Mouse (Mus musculus) midbrain, postnatal 0 days (tissue): ENCODE data around the gene Frmd4b. TPM values are rescaled to one million over a fixed set of nuclear protein-coding genes. Genes with fewer than 3 reads are reported as not detected.

Experiments used
- ATAC-seq: fragments of 200-750 bp; cut with Nextera tagmentation; 2 replicates; pipeline ENCODE4 v1.8.0; 2017; ENCODE audit warnings: moderate number of reproducible peaks, mild to moderate bottlenecking, moderate TSS enrichment, moderate library complexity; ENCODE audit not compliant: low FRiP score
- DNase-seq: peaks from one replicate; pipeline ENCODE4 v3.0.0-alpha.2; 2015; ENCODE audit warnings: low spot score
- H3K27ac ChIP-seq: fragments of 300-500 bp; sonication (generic); 2 replicates; pipeline ENCODE4 v1.5.1; 2014; ENCODE audit warnings: low read depth, mild to moderate bottlenecking, low read length, mixed read lengths
- H3K27me3 ChIP-seq: fragments of 300-500 bp; sonication (generic); 2 replicates; pipeline ENCODE4 v1.6.1; 2014; ENCODE audit warnings: low read length, control low read depth, mixed read lengths; ENCODE audit not compliant: insufficient read depth
- H3K36me3 ChIP-seq: fragments of 300-500 bp; sonication (generic); 2 replicates; pipeline ENCODE4 v1.6.1; 2014; ENCODE audit warnings: low read length, control low read depth, mixed read lengths; ENCODE audit not compliant: insufficient read depth
- H3K4me1 ChIP-seq: fragments of 300-500 bp; sonication (generic); 2 replicates; pipeline ENCODE4 v1.6.1; 2014; ENCODE audit warnings: mild to moderate bottlenecking, control low read depth, antibody characterized with exemption, low read length, mixed read lengths; ENCODE audit not compliant: insufficient read depth
- H3K4me2 ChIP-seq: fragments of 300-500 bp; sonication (generic); 2 replicates; pipeline ENCODE4 v1.6.1; 2014; ENCODE audit warnings: low read depth, mild to moderate bottlenecking, low read length, mixed read lengths; ENCODE audit not compliant: poor library complexity, severe bottlenecking
- H3K4me3 ChIP-seq: fragments of 300-500 bp; sonication (generic); 2 replicates; pipeline ENCODE4 v1.5.1; 2014; ENCODE audit warnings: low read depth, mild to moderate bottlenecking, low read length, moderate library complexity
- H3K9ac ChIP-seq: fragments of 300-500 bp; sonication (generic); replicated peaks from 2 replicates; pipeline ENCODE4 v1.6.1; 2014; ENCODE audit warnings: mild to moderate bottlenecking, low read length, moderate library complexity, mixed read lengths; ENCODE audit not compliant: poor library complexity, severe bottlenecking
- H3K9me3 ChIP-seq: fragments of 300-500 bp; sonication (generic); 2 replicates; pipeline ENCODE4 v1.6.1; 2016; ENCODE audit warnings: low read length, control low read depth
- CTCF ChIP-seq: IDR thresholded peaks from 2 replicates; pipeline ENCODE4 v1.5.1; 2016; ENCODE audit warnings: antibody characterized with exemption, mild to moderate bottlenecking
- WGBS: fragments of 180-500 bp; shearing (Covaris S2); extraction: QIAGEN DNeasy Blood & Tissue Kit; methylation state at CpG from one replicate; pipeline ENCODE4 v1.1.7; 2014; 5-methylcytosine and 5-hydroxymethylcytosine counted together
- polyA plus RNA-seq: library from polyadenylated mRNA; unstranded; fragments of >200 nt; fragmentation: Nextera tagmentation; extraction: Ambion mirVana; gene quantifications from 2 replicates; pipeline ENCODE4 v1.2.1, GENCODE M21; 2015
- total RNA-seq: library from RNA; depleted of rRNA; stranded (reverse); fragments of >200 nt; gene quantifications from 2 replicates; pipeline ENCODE4 v1.2.3, GENCODE M21; 2014; rRNA removed

Frmd4b gene
- total and polyA plus RNA-seq, 2 experiments from 2014 or later: 7.9 to 20.7 TPM

GRCm38 (mm10) chr6:97252086-97252485 is 365.3 kb downstream of the Frmd4b start:
- no peak for TF ChIP-seq CTCF
- no peak for ATAC-seq

GRCm38 (mm10) chr6:97250966-97251365 is 366.4 kb downstream of the Frmd4b start:
- DNase-seq (peak; percentile 59), ATAC-seq (no peak)
- 53% methylated on average over 6 of the region's 6 CpGs for WGBS

More at GRCm38 (mm10) chr6:97252086-97252485, 365.3 kb downstream of the Frmd4b start:
- H3K27ac ChIP-seq: no peak overlapping the region
- H3K4me1 ChIP-seq: no peaks in the 10 kb centered on the region
- H3K9ac ChIP-seq: no peak overlapping the region
- no peak overlapping the region for H3K4me3 ChIP-seq
- WGBS: 83% methylated on average over 5 of the region's 5 CpGs
- no peaks in the 10 kb centered on the region for H3K36me3 ChIP-seq
- DNase-seq: no peak
- no peak overlapping the region for H3K4me2 ChIP-seq
- H3K27me3 ChIP-seq: no peaks in the 10 kb centered on the region
- H3K9me3 ChIP-seq: no peaks in the 10 kb centered on the region

GRCm38 (mm10) chr6:97245200-97245599 is 372.1 kb downstream of the Frmd4b start:
- TF ChIP-seq CTCF: no peak
- ATAC-seq: no peak
- no peaks in the 10 kb centered on the region for H3K9me3 ChIP-seq
- H3K4me2 ChIP-seq: no peak overlapping the region
- DNase-seq: no peak
- no peaks in the 10 kb centered on the region for H3K36me3 ChIP-seq
- H3K27me3 ChIP-seq: no peaks in the 10 kb centered on the region
- H3K9ac ChIP-seq: no peak overlapping the region
- no peak overlapping the region for H3K4me3 ChIP-seq
- no peaks in the 10 kb centered on the region for H3K4me1 ChIP-seq
- no peak overlapping the region for H3K27ac ChIP-seq

More at GRCm38 (mm10) chr6:97250966-97251365, 366.4 kb downstream of the Frmd4b start:
- no peak overlapping the region for H3K9ac ChIP-seq
- H3K36me3 ChIP-seq: no peaks in the 10 kb centered on the region
- TF ChIP-seq CTCF: peak; percentile 78
- no peak overlapping the region for H3K27ac ChIP-seq
- no peak overlapping the region for H3K4me3 ChIP-seq
- no peaks in the 10 kb centered on the region for H3K27me3 ChIP-seq
- no peaks in the 10 kb centered on the region for H3K4me1 ChIP-seq
- no peaks in the 10 kb centered on the region for H3K9me3 ChIP-seq
- no peak overlapping the region for H3K4me2 ChIP-seq

- Histone ChIP-seq H3K27me3 (no peaks in the 10 kb centered on the region), H3K9me3 (no peaks in the 10 kb centered on the region; the same call in 1 of the 2 replicates), H3K4me1 (no peaks in the 10 kb centered on the region), H3K4me2 (no peak overlapping the region), H3K36me3 (no peaks in the 10 kb centered on the region), H3K4me3 (no peak overlapping the region), H3K27ac (no peak overlapping the region), H3K9ac (no peak overlapping the region)
- no peak for DNase-seq
- no peak for ATAC-seq
- 89% methylated on average over 4 of the region's 4 CpGs for WGBS
- TF ChIP-seq CTCF: no peak
Observed at GRCm38 (mm10) chr6:97242522-97242921, 374.8 kb downstream of the Frmd4b start.

- H3K4me2 ChIP-seq: no peak overlapping the region
- no peak for TF ChIP-seq CTCF
- no peaks in the 10 kb centered on the region for H3K36me3 ChIP-seq
- no peak overlapping the region for H3K9ac ChIP-seq
- H3K27ac ChIP-seq: no peak overlapping the region
- H3K27me3 ChIP-seq: no peaks in the 10 kb centered on the region
- no peaks in the 10 kb centered on the region for H3K4me1 ChIP-seq
- DNase-seq (no peak), ATAC-seq (no peak)
- H3K4me3 ChIP-seq: no peak overlapping the region
- H3K9me3 ChIP-seq: no peaks in the 10 kb centered on the region; the same call in 1 of the 2 replicates
- 77% methylated on average over 5 of the region's 5 CpGs for WGBS
Observed at GRCm38 (mm10) chr6:97240092-97240491, 377.2 kb downstream of the Frmd4b start.

- Histone ChIP-seq H3K4me2 (no peak overlapping the region), H3K9ac (no peak overlapping the region), H3K27me3 (no peaks in the 10 kb centered on the region), H3K36me3 (no peaks in the 10 kb centered on the region), H3K27ac (no peak overlapping the region), H3K9me3 (no peaks in the 10 kb centered on the region; the same call in 1 of the 2 replicates), H3K4me1 (no peaks in the 10 kb centered on the region), H3K4me3 (no peak overlapping the region)
- ATAC-seq (no peak), DNase-seq (no peak)
- TF ChIP-seq CTCF: peak; percentile 24
- WGBS: 94% methylated on average over 6 of the region's 6 CpGs
Observed at GRCm38 (mm10) chr6:97239360-97239759, 378.0 kb downstream of the Frmd4b start.

Other genes with a start within 250 kb of the Frmd4b start
- gene Mitf, start 189.5 kb upstream of the Frmd4b start, total RNA-seq: 2.8 and 3.1 TPM in 2 replicates
- gene Mitf, start 189.5 kb upstream of the Frmd4b start, polyA plus RNA-seq: 0.74 and 1.1 TPM in 2 replicates